Mouse (Mus musculus) erythroblast, adult 5-6 weeks (primary cell): Measurements from ENCODE around the gene Nfya. TPM values are rescaled to one million over a fixed set of nuclear protein-coding genes. Genes with fewer than 3 reads are reported as not detected.
A peak's percentile ranks its signal among the peaks of the same experiment; 100 is the strongest.

Experiments used
- ATAC-seq: replicated peaks from 2 replicates; pipeline ENCODE4 v1.8.0; 2016; ENCODE audit warnings: moderate number of reproducible peaks, mild to moderate bottlenecking, moderate TSS enrichment, inconsistent platforms; ENCODE audit not compliant: poor library complexity, low FRiP score, severe bottlenecking
- total RNA-seq, 2 experiments: library from RNA; stranded (forward) in 1 of 2; stranded (reverse) in 1 of 2; fragments of 150-400 nt in 1 of 2; fragments of 200-764, 138-1000 nt in 1 of 2; gene quantifications; 2 replicates each; pipeline versions ENCODE4 v1.2.3 to v1.2.4; 2015 to 2017; ENCODE audit warnings: low replicate concordance in 2 of 2

Gene Nfya
- total RNA-seq, 2 experiments from 2014 or later, result 30.6 to 44.0 TPM

DNA sequence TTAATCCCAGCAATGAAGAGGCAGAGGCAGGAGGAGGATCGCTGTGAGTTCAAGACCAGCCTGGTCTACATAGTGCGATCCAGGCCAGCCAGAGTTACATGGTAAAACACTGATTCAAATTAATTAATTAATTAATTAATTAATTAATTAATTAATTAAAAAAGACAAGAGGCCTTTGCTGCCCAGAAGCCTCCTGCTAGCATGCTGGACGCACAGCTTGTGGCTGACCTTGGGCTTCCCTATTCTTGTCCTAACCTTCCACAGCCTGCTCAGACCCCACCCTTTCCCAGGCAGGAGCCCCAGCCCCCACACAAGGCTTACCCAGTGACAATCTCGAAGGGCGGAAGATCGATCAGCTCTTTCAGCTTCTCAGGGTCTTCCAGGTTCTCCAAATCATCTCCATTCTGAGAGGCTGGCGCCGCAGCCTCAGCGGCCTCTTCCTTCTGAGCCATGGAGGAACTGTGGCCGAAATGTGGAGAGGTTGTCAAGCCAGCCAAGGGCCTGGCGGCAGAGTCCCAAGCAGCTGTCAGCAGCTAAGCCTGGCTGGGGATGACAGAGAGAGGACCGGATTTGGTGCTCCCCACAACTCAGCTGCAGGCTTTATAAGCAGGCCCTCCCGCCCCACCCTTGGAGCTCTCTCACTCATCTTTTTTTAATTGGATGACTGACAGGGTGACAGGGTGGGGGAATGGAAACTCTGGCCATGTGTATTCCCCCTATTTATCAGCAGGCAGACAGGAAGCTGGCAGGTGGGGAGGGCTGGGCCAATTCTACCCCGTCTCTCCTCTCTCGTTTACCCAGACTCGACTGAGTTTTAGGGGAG is 22.7 kb upstream of the Nfya start, which contains the start of gene Apobec2:
Gene Apobec2, minus strand, starts transcription at position 773 of the 823 bp plus-strand sequence.
- no peak for ATAC-seq

DNA sequence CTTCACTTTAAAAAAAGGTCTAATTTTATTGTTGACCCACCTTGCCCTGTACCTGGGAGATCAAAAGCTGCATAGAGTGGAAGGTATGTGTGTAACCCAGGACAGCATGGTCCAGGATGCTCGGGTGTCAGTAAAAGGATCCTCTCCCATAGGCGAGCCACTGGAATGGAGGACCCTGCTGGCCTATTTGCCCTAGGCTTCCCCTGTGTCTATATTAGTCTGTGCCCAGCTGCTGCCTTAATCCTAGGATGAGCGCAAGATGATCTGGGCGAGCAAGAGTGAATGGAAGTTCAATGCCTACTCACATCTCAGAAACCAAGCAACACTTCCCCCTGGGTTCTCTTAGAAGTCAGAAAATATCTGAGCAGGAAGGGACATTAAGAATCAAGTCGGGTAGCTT is 21.3 kb upstream of the Nfya start:
- ATAC-seq, result no peak

DNA sequence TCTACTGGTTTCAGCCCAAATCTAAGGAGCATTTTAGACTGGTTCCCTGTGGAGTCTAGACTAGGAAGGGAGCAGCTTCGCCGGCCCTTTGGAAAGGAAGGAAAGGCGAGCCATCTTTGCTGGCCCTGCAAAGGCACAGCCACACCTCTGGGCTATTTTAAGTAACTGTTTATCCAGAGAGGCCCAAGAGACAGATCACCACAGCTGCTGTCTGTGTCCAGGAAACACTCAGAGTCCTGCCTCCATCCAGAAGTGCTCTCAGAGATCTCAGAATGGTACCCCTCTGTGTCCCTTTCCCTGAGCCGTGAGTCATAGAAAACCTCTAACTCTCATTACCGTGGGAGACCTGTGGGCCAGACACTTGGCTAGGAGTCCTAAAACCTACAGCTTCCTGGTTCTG is 20.7 kb upstream of the Nfya start:
- no peak for ATAC-seq

DNA sequence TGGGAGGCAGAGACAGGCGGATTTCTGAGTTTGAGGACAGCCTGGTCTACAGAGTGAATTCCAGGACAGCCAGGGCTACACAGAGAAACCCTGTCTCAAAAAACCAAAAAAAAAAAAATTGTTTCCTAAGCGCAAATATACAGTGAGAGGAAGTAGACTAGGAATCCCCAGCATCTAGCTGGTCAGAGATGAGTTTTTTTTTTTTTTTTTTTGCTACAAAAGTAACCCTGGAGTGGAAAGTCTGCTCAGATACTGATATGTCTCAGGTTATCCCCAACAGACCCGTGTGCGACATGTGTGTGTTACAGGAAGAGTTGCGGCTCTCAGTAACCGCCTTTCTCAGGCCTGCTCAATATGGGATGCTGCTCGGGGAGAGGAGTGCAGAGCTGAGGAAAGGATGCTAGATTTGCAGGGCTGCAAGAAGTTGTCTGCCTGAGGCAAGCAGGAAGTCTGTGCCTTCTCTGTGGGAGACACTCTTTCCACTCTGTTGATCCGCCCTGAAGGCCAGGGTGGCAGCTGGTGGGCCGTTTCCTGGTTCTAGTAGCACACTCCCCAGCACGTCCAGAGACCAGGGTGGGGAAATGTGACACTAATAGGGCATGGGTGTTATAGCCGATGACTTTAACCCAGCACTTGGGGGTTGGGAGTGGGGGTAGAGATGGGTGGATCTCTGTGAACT is 18.3 kb upstream of the Nfya start:
- ATAC-seq, result no peak

DNA sequence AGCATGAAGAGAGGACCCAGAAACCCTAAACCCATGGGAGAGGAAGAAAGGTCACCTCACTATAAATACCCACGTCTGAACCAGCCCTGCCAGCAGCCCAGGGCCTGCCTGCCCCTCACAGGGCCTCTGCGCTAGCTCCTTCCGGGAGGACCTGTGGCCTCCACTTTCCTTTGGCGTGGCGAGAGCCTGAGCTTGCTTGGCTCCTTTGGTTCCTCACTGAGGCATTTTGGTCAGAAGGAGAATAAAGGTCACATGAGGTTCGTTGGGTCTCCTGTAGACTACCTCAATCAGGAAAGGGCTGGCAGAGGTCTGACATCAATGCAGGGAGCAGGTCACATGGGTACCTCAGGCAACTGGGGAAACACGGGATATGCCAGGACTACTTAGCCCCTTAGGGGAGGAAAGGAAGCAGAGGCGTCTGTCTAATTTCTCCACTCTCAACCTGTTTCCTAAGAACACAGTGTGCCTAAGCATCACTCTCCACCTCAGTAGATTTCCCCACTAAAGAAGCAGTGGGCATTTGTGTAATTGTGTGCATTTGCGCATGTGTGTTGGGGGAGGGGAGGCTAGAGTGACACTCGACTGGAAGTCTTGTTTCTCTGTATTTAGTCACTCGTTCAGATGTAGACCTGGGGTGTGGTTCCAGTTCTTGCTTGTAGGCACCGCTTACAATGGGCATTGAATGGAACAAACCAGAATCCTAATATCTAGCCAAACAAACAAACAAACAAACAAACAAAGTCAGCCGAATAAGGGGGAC is 17.5 kb upstream of the Nfya start:
- ATAC-seq, result no peak

DNA sequence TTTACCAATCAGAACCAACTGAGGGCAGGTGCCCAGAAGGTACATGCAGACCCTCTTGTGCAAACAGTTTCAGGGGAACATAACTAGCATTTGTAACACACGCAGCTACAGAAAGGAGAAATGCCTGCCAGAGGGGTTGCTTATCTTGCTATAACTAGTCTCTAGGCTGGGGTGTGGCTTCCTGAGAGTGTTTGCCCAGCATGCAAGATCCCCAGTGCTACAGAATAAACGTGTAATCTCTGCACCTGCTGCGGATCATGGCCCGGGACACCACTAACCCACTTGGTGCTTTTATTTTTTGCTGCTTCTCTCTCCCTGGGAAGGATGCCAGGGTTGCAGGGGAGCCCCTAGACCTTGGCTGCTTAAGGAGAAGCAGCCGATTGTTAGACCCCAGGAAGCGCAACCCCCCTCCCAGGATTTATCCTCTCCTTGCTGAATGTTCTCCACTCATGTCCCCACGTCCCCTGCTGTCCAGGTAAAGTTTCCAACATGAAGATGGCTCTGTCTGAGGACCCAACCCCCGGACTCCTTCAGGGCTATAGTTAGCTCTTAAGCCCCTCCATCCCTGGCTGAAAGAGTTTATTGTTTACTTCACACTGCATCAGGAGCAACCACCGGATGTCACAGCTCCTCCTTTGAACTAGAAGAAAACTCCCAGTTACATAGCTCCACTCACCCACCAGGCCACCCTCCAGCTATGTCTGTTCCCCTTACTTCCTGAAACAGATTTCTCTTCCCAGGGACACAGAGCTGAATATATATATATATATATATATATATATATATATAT is 16.3 kb upstream of the Nfya start:
- ATAC-seq, result peak; percentile 61

DNA sequence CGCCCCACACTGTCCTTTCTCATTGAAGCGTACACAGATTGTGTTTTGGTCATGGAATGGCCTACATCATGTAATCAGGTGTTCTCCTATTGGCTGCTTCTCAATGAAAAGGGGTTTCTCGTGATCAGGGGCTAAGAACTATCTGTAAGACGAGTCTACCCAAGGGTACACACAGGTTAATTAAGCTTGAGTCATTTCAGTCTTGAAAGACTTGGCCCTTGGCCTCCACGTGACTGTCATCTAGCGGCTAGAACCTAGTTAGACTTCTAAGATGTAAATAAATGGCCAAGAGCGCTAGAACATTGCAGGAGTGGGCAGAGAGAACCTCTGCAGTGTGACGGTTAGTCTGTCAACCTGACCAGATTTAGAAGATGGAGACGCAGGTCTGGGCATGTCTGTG is 14.5 kb upstream of the Nfya start:
- ATAC-seq, result no peak

DNA sequence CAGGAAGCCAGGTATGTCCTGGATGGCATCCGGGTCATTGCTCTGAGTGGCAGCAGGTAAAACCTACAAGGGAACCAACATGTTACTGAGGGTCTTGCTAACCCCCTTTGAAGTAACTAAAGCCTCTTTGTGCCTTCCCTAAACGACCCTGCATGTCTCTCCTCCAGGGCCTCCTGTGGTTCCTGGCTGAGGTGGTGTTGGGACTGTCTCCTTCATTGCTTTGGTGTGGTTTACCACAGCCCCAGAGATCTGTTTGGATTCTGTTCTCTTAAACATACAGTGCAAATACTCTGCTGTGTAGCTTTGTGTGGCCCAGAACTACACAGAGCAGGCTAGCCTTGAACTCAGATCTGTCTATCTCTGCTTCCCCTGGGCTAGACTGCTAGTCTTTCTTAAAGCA is 9.9 kb upstream of the Nfya start:
- ATAC-seq, result no peak

DNA sequence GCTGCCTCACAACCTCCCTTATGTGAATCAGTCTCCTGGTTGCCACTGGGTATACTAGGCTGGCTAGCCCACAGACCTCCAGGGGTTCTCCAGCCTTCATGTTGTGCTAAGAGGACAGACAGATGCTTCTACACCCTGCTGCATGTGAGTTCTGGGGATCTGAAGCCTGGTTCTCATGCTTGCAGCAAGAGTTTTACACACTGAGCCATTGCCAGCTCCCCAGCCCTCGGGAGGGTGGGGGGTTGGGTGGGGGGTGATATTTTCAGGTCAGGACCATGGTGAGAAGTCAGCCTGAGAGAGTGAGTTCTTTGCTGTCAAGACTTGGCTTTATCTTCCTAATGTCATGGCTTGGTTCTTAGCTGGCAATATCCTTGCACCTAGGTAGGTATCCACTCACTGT is 9.1 kb upstream of the Nfya start:
- no peak for ATAC-seq

DNA sequence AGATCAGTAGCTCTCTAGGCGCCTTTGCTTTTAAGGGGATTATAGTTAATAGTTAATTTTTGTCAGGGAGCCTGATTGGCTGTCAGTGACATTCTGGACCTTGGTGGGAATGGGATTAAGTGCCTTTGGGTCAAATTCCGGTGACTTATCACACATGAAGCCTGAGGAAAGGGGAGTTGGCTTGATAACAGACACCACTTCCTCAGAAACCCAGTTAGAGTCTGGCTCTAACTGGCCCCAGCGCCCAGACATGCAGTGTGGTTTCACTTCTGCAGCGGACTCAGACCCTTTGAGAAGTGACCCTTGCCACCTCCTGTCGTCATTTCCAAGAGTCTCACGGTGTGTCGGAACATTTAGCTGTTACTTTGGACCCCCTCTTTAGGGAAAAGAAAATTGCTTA is 8.5 kb upstream of the Nfya start:
- no peak; the same call in 1 of the 2 replicates for ATAC-seq

DNA sequence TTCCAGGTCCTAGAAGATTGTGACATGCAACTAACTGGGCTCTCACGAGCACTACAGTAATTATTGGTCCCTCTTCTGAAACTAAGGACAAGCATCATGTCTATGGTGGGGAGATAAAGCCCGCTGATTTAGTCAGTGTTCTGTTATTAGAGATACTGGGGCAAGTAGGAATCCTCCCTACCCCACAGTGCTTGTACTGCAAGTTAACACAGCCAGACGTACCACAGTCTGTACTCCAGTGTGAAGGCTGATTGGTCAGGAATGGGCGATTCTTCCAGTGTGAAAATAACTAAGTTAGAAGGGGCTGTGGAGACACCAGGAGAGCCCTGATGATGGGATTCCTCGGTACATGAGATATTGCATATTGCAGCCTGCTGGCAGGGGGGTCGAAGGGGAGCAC is 7.8 kb upstream of the Nfya start:
- no peak for ATAC-seq

DNA sequence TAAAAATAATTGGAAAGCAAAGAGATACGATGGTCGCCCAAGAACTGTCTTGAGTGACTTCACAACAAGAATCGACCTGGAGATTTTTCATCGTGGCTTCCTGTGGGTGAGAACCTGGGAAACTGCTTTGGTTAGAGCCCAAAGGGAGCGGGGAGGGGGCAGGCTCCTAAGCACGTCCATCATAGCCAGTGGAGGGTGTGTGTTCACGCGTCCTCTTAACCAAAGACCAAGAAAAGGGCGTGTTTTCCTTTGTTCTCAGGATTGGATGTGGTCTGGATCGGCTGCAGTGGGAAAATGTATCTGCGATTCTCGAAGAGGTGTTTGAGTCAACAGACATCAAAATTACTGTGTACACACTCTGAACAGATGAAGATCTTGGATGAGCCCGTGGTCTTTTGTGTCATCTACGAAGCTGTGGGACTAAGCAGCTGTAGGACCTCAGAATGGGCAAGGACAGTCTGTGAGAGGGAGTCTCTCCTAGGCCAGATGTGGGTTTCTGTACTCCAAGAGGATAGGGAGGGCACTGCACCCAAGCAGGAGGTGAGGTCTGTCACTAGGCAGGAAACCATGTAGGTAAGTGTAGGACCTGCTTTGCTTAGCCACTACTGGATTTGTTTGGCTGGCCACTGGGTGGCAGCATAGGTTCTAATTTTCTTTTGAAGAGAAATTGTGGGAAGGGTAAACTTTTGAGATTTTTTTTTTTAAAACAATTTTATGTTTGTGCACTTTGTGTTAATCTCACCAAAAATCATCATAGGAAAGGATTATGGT is 6.9 kb upstream of the Nfya start:
- ATAC-seq, result peak; percentile 62

DNA sequence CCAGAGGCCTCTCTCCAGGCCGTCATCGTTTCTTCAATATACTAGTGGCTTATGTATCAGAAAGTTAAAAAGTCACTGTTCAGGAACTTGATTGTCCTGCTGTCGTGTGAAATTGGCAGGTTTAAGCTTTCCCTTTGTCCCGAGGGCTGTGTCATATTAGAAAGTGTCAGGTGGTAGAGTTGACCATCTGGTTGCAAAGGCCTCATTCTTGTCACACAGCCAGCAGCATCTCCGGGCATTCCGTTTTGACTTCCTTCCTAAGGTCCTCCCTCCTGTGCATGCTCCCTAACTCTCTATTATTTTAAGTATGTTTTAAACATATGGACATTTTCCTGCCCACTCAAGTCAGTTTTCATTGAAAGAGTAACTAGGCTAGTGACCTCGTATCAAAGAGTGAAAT is 6.3 kb upstream of the Nfya start:
- ATAC-seq, result no peak

DNA sequence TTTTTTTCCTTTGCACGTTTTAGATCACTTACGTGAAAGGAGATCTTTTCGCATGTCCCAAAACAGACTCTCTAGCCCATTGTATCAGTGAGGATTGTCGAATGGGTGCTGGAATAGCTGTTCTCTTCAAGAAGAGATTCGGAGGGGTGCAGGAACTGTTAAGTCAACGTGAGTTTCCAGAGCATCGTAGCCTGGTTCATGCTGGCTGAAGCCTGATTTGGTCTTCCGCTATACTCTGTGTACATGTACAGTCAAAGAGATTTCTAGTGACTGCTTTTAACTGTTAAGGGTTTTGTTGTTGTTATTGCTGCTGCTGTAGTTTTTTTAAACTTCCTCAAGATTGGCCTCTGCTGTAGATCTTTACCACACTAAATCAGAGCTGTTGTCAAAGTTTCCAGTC is 1.5 kb upstream of the Nfya start:
- ATAC-seq, result no peak

DNA sequence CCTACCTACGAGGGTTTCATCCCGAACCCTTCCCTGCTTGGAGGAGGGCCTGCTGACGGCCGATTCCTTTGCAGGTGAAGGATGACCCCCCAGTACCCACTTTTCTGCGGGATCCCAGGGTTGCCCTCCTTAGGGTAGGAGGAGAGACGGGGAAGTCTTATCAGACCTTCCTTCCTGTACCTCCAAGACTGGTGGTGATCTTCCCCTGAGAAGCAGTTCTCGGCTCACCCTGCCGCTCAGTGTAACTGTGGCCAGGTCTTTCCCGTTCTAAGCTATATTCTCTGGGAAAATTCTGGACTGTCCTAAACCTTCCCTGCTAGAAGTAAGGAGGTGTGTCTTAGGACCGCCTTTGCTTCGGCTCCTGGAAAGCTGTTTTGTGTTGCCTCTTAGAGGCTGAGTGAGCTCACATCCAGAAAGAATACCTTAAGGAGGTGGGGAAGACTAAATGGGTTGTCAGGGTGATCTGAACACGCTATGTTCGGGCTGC is 636 bp upstream of the Nfya start:
- ATAC-seq, result peak; percentile 46

DNA sequence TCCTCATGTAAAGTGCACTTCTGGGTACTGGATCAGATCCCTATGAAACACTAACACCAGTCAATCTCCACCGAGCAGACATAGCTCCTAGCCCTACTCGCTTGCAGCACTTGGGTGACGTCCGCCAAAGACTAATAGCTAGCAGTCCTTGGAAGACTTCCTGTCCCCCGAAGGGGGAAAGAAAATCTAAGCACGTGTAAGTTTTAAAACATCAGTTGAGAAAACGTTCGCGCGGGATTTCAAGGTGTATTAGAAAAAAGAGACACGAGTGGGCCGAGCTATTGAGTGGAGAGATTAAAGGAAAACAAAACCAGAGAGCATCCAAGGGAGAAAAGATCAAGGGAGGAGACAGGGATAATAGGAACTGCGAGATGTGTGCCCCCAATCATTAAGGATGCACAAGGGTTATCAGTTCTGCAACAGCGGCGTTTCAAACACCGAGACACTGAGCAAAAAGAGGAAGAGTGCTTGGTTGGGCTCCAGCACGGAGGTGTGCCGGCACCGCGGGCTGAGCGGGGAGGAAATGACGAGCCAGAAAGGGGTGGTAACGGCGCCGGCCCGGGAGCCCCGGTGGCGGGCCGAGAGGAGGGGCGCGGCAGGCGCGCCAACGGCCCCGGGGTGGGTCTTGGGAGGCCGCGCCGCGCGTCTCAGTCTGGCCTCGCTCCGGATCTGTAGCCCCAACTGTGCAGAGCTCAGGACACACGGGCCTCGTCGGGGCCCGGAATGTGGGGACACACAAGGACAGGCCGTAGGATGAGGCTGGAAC is 997 bp downstream of the Nfya start:
- ATAC-seq, result peak; percentile 31

DNA sequence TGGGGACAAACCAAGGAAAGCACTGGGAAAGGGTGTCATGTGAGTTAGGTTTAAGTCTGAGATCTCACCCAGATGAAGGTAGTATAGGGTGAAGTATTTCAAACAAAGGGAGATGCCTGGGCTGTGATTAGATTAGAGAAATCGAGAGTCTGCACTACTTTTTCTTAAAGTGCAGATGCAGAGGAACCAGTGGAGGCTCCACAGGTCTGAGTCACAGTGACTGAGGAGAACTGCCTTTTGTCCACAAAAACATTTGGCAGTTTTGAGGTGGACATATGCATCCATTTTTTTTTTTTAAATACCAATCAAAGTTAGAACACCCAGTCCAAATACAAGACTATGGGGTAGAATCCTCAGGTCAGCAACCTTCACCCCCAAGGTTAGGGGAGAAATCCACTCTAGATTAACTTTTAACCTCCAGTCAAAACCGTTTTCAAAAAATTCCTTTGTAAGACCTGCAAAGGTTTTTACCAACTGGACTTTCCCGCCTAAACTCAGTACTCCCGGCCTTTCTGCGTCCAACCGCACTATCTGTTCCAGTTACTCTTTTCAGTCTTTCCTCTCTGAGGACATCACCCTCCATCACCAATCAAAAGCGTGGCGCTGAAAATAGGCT is 1.7 kb downstream of the Nfya start:
- no peak for ATAC-seq

DNA sequence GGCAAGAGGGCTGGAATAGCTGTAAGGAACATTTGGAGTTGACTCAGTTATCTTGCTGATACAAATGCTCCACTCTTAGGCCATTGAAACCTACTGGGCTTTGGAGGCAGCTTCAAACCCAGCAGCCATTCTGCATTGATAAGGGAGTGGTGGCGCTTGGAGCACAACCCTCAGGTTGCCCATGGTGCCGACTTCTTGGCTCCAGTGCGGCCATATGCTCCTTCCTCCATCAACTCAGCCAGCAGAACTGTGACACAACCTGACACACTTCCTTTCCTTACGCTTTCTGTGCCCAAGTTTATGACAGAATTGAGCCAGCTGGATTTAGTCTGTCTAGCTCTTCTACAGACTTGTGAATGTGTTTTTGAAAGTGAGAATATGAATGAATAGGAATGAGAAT is 2.6 kb downstream of the Nfya start:
- no peak for ATAC-seq
